Mouse (Mus musculus) urinary bladder, postnatal 10 days (tissue): Measurements from ENCODE around the gene Stk4.

Experiments
- DNase-seq: peaks from one replicate; pipeline ENCODE4 v3.0.0; 2022; ENCODE audit warnings: low spot score

The Stk4 gene

GRCm38 (mm10) chr2:164174649-164175395, 104.7 kb downstream of the Stk4 start:
- no peak for DNase-seq

DNA sequence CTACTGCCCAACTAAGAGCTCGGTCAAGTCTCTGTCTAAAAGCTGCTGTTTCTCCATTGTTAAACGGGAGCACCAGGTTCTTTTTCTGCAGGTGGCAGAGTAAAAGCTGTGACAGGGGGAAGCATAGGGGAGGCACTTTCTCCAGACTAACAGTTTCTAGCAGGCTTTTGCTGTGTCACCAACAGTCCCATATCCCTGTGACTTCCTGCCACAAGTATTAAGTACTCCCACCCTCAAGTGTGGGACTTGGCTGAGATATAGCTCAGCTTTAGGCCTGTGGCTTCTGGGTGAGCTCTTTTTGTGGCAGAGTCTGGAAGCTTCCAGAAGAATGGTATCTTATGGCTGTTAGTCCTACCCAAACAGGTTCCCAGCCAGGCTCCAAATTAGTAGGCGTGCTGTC, 105.7 kb downstream of the Stk4 start:
- no peak for DNase-seq

DNA sequence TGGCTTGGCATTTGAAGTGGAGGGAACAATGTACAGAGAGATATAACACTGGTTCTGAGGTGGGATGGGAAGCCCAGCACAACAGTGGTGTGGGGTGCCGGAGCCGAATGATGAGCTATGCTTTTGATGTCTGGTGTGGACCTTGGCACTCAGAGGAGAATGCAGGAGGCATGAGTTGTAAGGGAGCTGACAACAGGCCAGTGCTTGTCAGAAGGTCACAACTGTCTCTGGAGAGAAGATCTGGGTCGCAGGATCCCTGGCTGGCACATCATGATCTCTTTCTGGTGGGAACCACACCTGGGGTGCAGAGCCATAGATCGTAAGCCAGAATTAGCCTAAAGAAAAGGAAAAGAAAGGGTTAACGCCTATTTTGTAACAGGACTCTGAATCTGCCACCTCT, 107.7 kb downstream of the Stk4 start:
- DNase-seq = no peak

DNA sequence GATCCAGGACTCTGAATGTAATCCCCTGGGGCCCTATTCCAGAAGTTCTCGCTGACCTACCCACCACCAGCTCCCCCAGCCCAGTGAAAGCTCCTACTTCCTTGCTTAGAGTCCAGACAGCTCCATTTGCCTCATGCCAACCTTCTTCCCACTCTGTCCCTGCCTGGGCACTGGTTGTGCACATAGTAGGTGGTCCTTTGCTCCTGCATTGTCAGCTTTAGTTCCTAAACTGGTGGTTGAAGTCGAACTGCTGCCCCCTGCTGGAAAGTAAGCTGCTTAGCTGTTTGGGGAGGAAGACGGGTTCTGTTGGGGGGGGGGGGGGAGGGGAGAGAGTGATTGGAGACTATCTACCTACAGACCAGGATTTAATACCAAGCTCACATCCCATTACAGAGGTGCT, 110.0 kb downstream of the Stk4 start:
- DNase-seq = no peak

- no peak for DNase-seq
These were observed 110.6 kb downstream of the Stk4 start for GRCm38 (mm10) chr2:164180770-164181169.

- DNase-seq = no peak
These were observed 112.7 kb downstream of the Stk4 start, which contains the start of gene Wfdc5 for GRCm38 (mm10) chr2:164182692-164183255. TSS of gene Wfdc5 (minus strand) at chr2:164182742.

DNA sequence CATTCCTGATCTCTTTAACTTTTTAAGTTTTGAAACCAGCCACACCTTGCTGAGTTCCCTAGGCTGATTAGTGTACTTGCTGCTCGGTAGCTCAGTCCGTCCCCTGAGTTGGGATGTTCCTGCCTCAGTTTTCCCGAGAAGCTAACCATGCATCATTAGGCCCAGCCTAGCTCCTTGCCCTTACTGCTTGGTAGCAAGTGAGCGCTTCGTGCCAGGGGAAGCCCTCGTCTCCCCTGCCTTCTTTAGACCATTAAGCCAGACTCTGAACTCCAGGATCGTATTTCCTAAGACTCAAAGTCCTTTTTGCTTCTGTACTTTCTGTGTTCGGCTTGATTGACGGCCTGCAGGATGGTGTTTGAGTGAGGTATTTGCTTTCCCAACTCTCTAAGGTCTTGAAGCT, 113.2 kb downstream of the Stk4 start:
- DNase-seq = no peak

GRCm38 (mm10) chr2:164184145-164184719, 114.1 kb downstream of the Stk4 start:
- DNase-seq = no peak

GRCm38 (mm10) chr2:164188722-164189121, 118.6 kb downstream of the Stk4 start:
- DNase-seq = no peak

GRCm38 (mm10) chr2:164190576-164190975, 120.5 kb downstream of the Stk4 start, which contains the start of gene Wfdc12:
TSS of gene Wfdc12 (minus strand) at chr2:164190608.
- no peak for DNase-seq

GRCm38 (mm10) chr2:164192279-164192678, 122.2 kb downstream of the Stk4 start:
- no peak for DNase-seq

DNA sequence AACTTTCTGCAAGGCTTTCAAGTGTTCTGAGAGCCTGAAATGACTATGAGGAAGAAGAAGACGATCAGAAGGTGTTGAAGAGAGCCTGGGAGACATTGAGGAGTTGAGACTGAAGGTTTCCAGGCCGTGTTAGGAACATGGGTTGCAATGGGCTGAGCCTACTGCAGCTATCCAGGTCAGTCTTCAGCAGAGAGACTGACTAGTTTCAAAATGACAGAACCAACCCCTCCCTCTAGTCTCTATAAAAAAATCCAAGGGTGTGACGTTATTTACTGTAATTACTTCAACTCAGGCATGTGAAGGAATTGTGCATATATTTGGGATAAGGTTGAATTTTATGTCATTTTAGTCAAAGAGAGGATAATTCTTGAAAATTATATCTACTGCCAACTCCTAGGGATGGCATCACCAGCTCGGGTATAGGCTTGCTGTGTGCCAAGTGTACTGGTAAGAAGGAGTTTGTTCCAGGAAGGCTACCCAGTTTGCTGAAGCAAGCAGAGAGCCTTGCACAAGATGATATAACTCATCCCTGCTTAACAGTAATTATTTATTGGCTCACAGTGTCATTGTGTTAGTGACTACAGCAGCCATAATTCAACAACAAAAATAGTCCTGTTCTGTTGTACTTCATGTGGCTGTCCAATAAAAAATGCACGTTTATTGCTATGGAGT, 125.0 kb downstream of the Stk4 start:
- no peak for DNase-seq

- no peak for DNase-seq
These were observed 126.0 kb downstream of the Stk4 start for GRCm38 (mm10) chr2:164195971-164196699.

DNA sequence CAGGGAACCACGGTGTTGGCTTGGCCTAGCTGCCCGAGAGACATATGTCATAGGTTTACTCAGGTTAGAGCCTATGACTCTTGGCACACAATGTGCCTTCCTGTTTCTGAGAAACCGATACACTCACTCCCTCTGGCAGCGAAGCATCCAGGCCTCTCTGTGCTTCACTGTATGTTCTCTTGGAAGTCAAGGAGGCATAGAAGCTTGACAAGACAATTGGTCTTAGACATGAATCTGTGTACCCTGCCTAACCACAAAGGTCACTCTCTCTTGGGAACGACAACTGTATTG, 126.5 kb downstream of the Stk4 start:
- DNase-seq = no peak

- no peak for DNase-seq
These were observed 129.7 kb downstream of the Stk4 start, which contains the start of gene Wfdc15a for GRCm38 (mm10) chr2:164199626-164200327. TSS of gene Wfdc15a (minus strand) at chr2:164200130.
